Mouse (Mus musculus): Measurements from ENCODE around the gene Fyco1. TPM values are rescaled to one million over a fixed set of nuclear protein-coding genes. Genes with fewer than 3 reads are reported as not detected.
"Not testable (repeated sequence)": the region's sequence is repeated elsewhere in the genome, so short reads cannot be mapped to it uniquely, and the experiment has no call there.

Gene Fyco1
- polyA plus RNA-seq, 1 experiment from 2014 or later: 15.1 TPM

- H3K9ac ChIP-seq: no peak overlapping the region
- H3K27me3 ChIP-seq: no peaks in the 10 kb centered on the region
- 89% methylated on average over 3 of the region's 3 CpGs for WGBS
- no peaks in the 10 kb centered on the region for H3K9me3 ChIP-seq (replicated peaks)
- no peaks in the 10 kb centered on the region for H3K4me1 ChIP-seq
- no peak overlapping the region for H3K4me3 ChIP-seq (replicated peaks)
- no peak overlapping the region for H3K4me2 ChIP-seq
- peaks cover 70% of the 10 kb centered on the region for H3K36me3 ChIP-seq
- no peak overlapping the region for H3K27ac ChIP-seq
- no peak for ATAC-seq (replicated peaks; ENCODE audit: low FRiP score)
Observed at GRCm38 (mm10) chr9:123811831-123812230, 39.9 kb downstream of the Fyco1 start.

GRCm38 (mm10) chr9:123808583-123808982 is 43.1 kb downstream of the Fyco1 start:
- WGBS: 69% methylated on average over 7 of the region's 7 CpGs
- no peak for ATAC-seq (replicated peaks; ENCODE audit: low FRiP score)
- no peak overlapping the region for H3K4me3 ChIP-seq (replicated peaks)

GRCm38 (mm10) chr9:123806267-123806666 is 45.4 kb downstream of the Fyco1 start, which contains the start of gene Cxcr6:
Cxcr6 (plus strand) TSS chr9:123806475.
- Histone ChIP-seq H3K27me3 (no peaks in the 10 kb centered on the region), H3K9ac (no peak within 1 kb of the TSS), H3K27ac (no peak within 1 kb of the TSS), H3K36me3 (peaks cover 39% of the 10 kb centered on the region), H3K9me3 (replicated peaks) (no peaks in the 10 kb centered on the region), H3K4me1 (no peaks in the 10 kb centered on the region), H3K4me3 (replicated peaks) (no peak within 1 kb of the TSS), H3K4me2 (no peak within 1 kb of the TSS)
- no peak for ATAC-seq (replicated peaks; ENCODE audit: low FRiP score)
- 92% methylated on average over 5 of the region's 5 CpGs for WGBS

More at GRCm38 (mm10) chr9:123808583-123808982, 43.1 kb downstream of the Fyco1 start:
- Histone ChIP-seq H3K4me1 (no peaks in the 10 kb centered on the region), H3K27ac (no peak overlapping the region), H3K36me3 (peaks cover 49% of the 10 kb centered on the region), H3K4me2 (no peak overlapping the region), H3K27me3 (no peaks in the 10 kb centered on the region), H3K9ac (no peak overlapping the region), H3K9me3 (replicated peaks) (no peaks in the 10 kb centered on the region)

- Histone ChIP-seq H3K27me3 (no peaks in the 10 kb centered on the region), H3K4me1 (no peaks in the 10 kb centered on the region), H3K4me2 (no peak overlapping the region), H3K9ac (no peak overlapping the region), H3K9me3 (replicated peaks) (no peaks in the 10 kb centered on the region), H3K4me3 (replicated peaks) (no peak overlapping the region), H3K36me3 (peaks cover 39% of the 10 kb centered on the region), H3K27ac (no peak overlapping the region)
- WGBS: 97% methylated on average over 2 of the region's 2 CpGs
- no peak for ATAC-seq (replicated peaks; ENCODE audit: low FRiP score)
Observed at GRCm38 (mm10) chr9:123805241-123805640, 46.5 kb downstream of the Fyco1 start.

DNA sequence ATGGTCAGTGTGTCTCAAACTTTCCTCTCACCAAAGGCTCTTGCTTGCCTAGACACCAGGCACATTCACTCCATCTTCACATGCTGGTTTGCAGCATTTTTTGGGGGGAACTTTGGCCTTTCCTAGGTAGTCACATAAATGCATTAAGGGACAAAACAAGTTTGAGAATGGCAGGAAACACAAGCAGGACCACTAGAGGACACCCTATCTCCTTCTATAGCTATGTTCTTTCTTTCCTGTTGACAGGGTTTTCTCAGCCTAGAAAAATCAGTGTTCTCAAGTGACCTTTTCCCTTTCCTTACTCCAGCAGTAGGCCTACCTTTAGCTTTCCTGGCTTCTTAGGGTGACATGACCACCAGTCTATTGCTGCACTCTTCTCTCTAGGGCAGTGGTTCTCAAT is 48.8 kb downstream of the Fyco1 start:
- no peak for ATAC-seq (replicated peaks; ENCODE audit: low FRiP score)
- Histone ChIP-seq H3K27ac (no peak overlapping the region), H3K36me3 (peaks cover 34% of the 10 kb centered on the region), H3K4me1 (no peaks in the 10 kb centered on the region), H3K9ac (no peak overlapping the region), H3K4me3 (replicated peaks) (no peak overlapping the region), H3K27me3 (no peaks in the 10 kb centered on the region), H3K9me3 (replicated peaks) (no peaks in the 10 kb centered on the region), H3K4me2 (no peak overlapping the region)

GRCm38 (mm10) chr9:123802421-123802820 is 49.3 kb downstream of the Fyco1 start:
- WGBS: 91% methylated on average over 2 of the region's 2 CpGs

GRCm38 (mm10) chr9:123801527-123801926 is 50.2 kb downstream of the Fyco1 start:
- no peak overlapping the region for H3K27ac ChIP-seq
- no peak overlapping the region for H3K9ac ChIP-seq
- no peak for ATAC-seq (replicated peaks; ENCODE audit: low FRiP score)
- no peak overlapping the region for H3K4me3 ChIP-seq (replicated peaks)
- H3K4me2 ChIP-seq: no peak overlapping the region
- peaks cover 45% of the 10 kb centered on the region for H3K36me3 ChIP-seq
- H3K4me1 ChIP-seq: no peaks in the 10 kb centered on the region
- 92% methylated on average over 1 of the region's 1 CpGs for WGBS
- no peaks in the 10 kb centered on the region for H3K27me3 ChIP-seq
- no peaks in the 10 kb centered on the region for H3K9me3 ChIP-seq (replicated peaks)

More at GRCm38 (mm10) chr9:123802421-123802820, 49.3 kb downstream of the Fyco1 start:
- Histone ChIP-seq H3K4me1 (no peaks in the 10 kb centered on the region), H3K27ac (no peak overlapping the region), H3K36me3 (peaks cover 36% of the 10 kb centered on the region), H3K27me3 (no peaks in the 10 kb centered on the region), H3K4me3 (replicated peaks) (no peak overlapping the region), H3K4me2 (no peak overlapping the region), H3K9me3 (replicated peaks) (no peaks in the 10 kb centered on the region), H3K9ac (no peak overlapping the region)
- no peak for ATAC-seq (replicated peaks; ENCODE audit: low FRiP score)

- Histone ChIP-seq H3K4me1 (no peaks in the 10 kb centered on the region), H3K27ac (no peak overlapping the region), H3K36me3 (peaks cover 75% of the 10 kb centered on the region), H3K9ac (no peak overlapping the region), H3K27me3 (no peaks in the 10 kb centered on the region), H3K9me3 (replicated peaks) (no peaks in the 10 kb centered on the region), H3K4me2 (no peak overlapping the region), H3K4me3 (replicated peaks) (no peak overlapping the region)
- WGBS: 56% methylated on average over 3 of the region's 3 CpGs
- ATAC-seq (replicated peaks; ENCODE audit: low FRiP score): no peak
Observed at GRCm38 (mm10) chr9:123796174-123796573, 55.5 kb downstream of the Fyco1 start.

DNA sequence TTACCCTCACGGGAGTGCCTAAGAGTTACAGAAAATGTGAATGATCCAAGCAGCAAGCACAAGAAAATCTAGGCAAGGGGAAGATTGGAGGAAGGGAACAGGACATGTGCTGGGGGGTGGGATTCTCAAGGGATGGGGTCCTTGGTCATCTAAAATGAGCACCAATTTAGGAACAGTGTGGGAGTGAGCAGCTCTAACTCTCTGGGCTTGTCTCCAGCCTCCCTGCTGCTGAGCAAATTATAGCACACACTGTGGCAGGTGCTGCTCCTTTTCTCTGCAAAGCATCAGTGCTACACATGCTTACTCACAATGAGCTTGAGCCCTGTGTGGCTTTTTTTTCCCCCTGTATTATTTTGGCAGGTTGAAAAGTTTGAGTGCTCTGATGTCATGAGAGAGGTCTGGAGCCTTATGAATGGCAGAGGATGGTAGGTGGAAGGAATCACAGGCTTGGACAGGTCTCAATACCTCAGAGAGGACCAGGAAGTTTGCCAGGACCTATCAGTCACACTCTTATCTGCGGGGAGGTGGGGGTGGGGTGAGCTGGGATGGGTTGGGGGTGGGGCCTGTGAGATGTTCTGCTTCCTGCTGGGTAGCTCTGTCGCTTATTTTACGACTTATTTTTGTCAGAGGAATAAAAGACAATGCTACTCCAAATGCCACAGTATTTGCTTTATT is 62.7 kb downstream of the Fyco1 start:
- no peak overlapping the region for H3K4me3 ChIP-seq (replicated peaks)
- no peak overlapping the region for H3K4me2 ChIP-seq
- no peak overlapping the region for H3K9ac ChIP-seq
- no peak overlapping the region for H3K27ac ChIP-seq
- H3K27me3 ChIP-seq: no peaks in the 10 kb centered on the region
- peaks cover 48% of the 10 kb centered on the region for H3K36me3 ChIP-seq
- no peaks in the 10 kb centered on the region for H3K4me1 ChIP-seq
- 0 out of 2 replicates have a peak, but pooled peaks cover under 1% of the 10 kb centered on the region for H3K9me3 ChIP-seq (replicated peaks)
- 71% methylated on average over 4 of the region's 4 CpGs for WGBS
- ATAC-seq (replicated peaks; ENCODE audit: low FRiP score): no peak

GRCm38 (mm10) chr9:123773299-123773698 is 78.4 kb downstream of the Fyco1 start:
- not testable (repeated sequence) for H3K4me3 ChIP-seq (replicated peaks); H3K4me1 ChIP-seq; H3K27me3 ChIP-seq; H3K36me3 ChIP-seq; H3K4me2 ChIP-seq; H3K9ac ChIP-seq; H3K9me3 ChIP-seq (replicated peaks); H3K27ac ChIP-seq; ATAC-seq (replicated peaks; ENCODE audit: low FRiP score)
- WGBS: 52% methylated on average over 2 of the region's 2 CpGs

- Histone ChIP-seq H3K4me1 (no peaks in the 10 kb centered on the region), H3K4me2 (no peak overlapping the region), H3K4me3 (replicated peaks) (no peak overlapping the region), H3K9ac (no peak overlapping the region), H3K9me3 (replicated peaks) (no peaks in the 10 kb centered on the region), H3K27ac (no peak overlapping the region), H3K36me3 (no peaks in the 10 kb centered on the region), H3K27me3 (no peaks in the 10 kb centered on the region)
- WGBS: 55% methylated on average over 6 of the region's 6 CpGs
- no peak for ATAC-seq (replicated peaks; ENCODE audit: low FRiP score)
Observed at GRCm38 (mm10) chr9:123769532-123769931, 82.2 kb downstream of the Fyco1 start.

DNA sequence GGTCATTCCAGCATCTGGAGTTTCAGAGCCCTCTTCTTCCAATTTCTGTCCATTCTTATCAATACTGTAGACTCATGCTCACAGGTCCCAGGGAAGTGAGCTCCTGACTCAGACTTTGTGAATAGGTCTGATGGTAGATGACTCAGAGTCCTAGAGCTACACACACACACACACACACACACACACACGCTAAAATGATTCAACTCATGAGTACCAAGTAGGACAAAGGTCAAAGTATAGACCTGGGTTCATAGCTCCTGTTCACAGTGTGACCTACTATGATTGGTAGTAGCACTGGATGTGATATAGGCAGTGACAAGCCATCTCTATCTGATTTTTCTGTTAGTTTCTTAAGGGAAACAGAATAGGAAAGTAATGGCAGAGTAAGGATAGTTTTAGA is 83.3 kb downstream of the Fyco1 start:
- Histone ChIP-seq H3K4me2 (no peak overlapping the region), H3K27me3 (no peaks in the 10 kb centered on the region), H3K9me3 (replicated peaks) (no peaks in the 10 kb centered on the region), H3K9ac (no peak overlapping the region), H3K27ac (no peak overlapping the region), H3K4me3 (replicated peaks) (no peak overlapping the region), H3K36me3 (no peaks in the 10 kb centered on the region), H3K4me1 (no peaks in the 10 kb centered on the region)
- WGBS: 83% methylated on average over 1 of the region's 1 CpGs
- no peak for ATAC-seq (replicated peaks; ENCODE audit: low FRiP score)

GRCm38 (mm10) chr9:123766996-123767395 is 84.7 kb downstream of the Fyco1 start:
- WGBS: 74% methylated on average over 3 of the region's 3 CpGs
- no peak for ATAC-seq (replicated peaks; ENCODE audit: low FRiP score)

More at GRCm38 (mm10) chr9:123766996-123767395, 84.7 kb downstream of the Fyco1 start:
- H3K9me3 ChIP-seq (replicated peaks): no peaks in the 10 kb centered on the region
- H3K27ac ChIP-seq: no peak overlapping the region
- no peak overlapping the region for H3K9ac ChIP-seq
- H3K4me2 ChIP-seq: no peak overlapping the region
- H3K4me3 ChIP-seq (replicated peaks): no peak overlapping the region
- H3K36me3 ChIP-seq: no peaks in the 10 kb centered on the region
- no peaks in the 10 kb centered on the region for H3K27me3 ChIP-seq
- H3K4me1 ChIP-seq: no peaks in the 10 kb centered on the region
